Mouse (Mus musculus) neural tube, embryonic 12.5 days (tissue): Measurements from ENCODE around the gene 9230102O04Rik. TPM values are rescaled to one million over a fixed set of nuclear protein-coding genes. Genes with fewer than 3 reads are reported as not detected.

ENCODE experiments used
- ATAC-seq: fragments of 200-750 bp; cut with Nextera tagmentation; 2 replicates; pipeline ENCODE4 v1.8.0; 2017; ENCODE audit warnings: low read depth, mild to moderate bottlenecking, moderate TSS enrichment, moderate library complexity; ENCODE audit not compliant: low FRiP score
- H3K27ac ChIP-seq: fragments of 300-500 bp; sonication (generic); 2 replicates; pipeline ENCODE4 v1.5.1; 2016
- H3K27me3 ChIP-seq: fragments of 300-500 bp; sonication (generic); replicated peaks from 2 replicates; pipeline ENCODE4 v1.6.1; 2016; ENCODE audit warnings: mild to moderate bottlenecking
- H3K36me3 ChIP-seq: fragments of 300-500 bp; sonication (generic); 2 replicates; pipeline ENCODE4 v1.6.1; 2016; ENCODE audit warnings: mild to moderate bottlenecking
- H3K4me1 ChIP-seq: fragments of 300-500 bp; sonication (generic); 2 replicates; pipeline ENCODE4 v1.6.1; 2016
- H3K4me2 ChIP-seq: fragments of 300-500 bp; sonication (generic); replicated peaks from 2 replicates; pipeline ENCODE4 v1.6.1; 2016; ENCODE audit warnings: mild to moderate bottlenecking
- H3K4me3 ChIP-seq: fragments of 300-500 bp; sonication (generic); 2 replicates; pipeline ENCODE4 v1.5.1; 2016
- H3K9ac ChIP-seq: fragments of 300-500 bp; sonication (generic); 2 replicates; pipeline ENCODE4 v1.6.1; 2016; ENCODE audit warnings: mild to moderate bottlenecking
- H3K9me3 ChIP-seq: fragments of 300-500 bp; sonication (generic); 2 replicates; pipeline ENCODE4 v1.6.1; 2016; ENCODE audit warnings: mild to moderate bottlenecking
- WGBS: fragments of 180-500 bp; shearing (Covaris S2); methylation state at CpG from one replicate; pipeline ENCODE4 v1.1.7; 2016; 5-methylcytosine and 5-hydroxymethylcytosine counted together
- polyA plus RNA-seq: library from polyadenylated mRNA; unstranded; fragments of >200 nt; fragmentation: Nextera tagmentation; extraction: Ambion mirVana; gene quantifications from 2 replicates; pipeline ENCODE4 v1.2.1, GENCODE M21; 2016

Gene 9230102O04Rik
- polyA plus RNA-seq, 1 experiment from 2014 or later: 0.94 TPM

- no peak overlapping the region for H3K27ac ChIP-seq
- H3K36me3 ChIP-seq: no peaks in the 10 kb centered on the region
- 0 out of 2 replicates have a peak overlapping the region, but pooled peaks have one; percentile 56 for H3K4me2 ChIP-seq
- under 1% methylated on average over 27 of the region's 27 CpGs for WGBS
- H3K27me3 ChIP-seq: peaks cover 99% of the 10 kb centered on the region
- peaks cover 25% of the 10 kb centered on the region for H3K4me1 ChIP-seq
- H3K4me3 ChIP-seq: no peak overlapping the region
- H3K9ac ChIP-seq: no peak overlapping the region
- no peaks in the 10 kb centered on the region for H3K9me3 ChIP-seq
- no peak for ATAC-seq
Measured at GRCm38 (mm10) chr2:9883803-9884532, 5.4 kb downstream of the 9230102O04Rik start.

- H3K4me1 ChIP-seq: peaks cover 31% of the 10 kb centered on the region
- under 1% methylated on average over 43 of the region's 43 CpGs for WGBS
- ATAC-seq: no peak
- no peak overlapping the region for H3K9ac ChIP-seq
- no peaks in the 10 kb centered on the region for H3K9me3 ChIP-seq
- no peak overlapping the region for H3K27ac ChIP-seq
- H3K4me3 ChIP-seq: 0 out of 2 replicates have a peak overlapping the region, but pooled peaks have one; percentile 3
- H3K4me2 ChIP-seq: peak overlapping the region; percentile 56
- peaks cover 96% of the 10 kb centered on the region for H3K27me3 ChIP-seq
- H3K36me3 ChIP-seq: no peaks in the 10 kb centered on the region
Measured at GRCm38 (mm10) chr2:9882926-9883802, 6.2 kb downstream of the 9230102O04Rik start.

GRCm38 (mm10) chr2:9882371-9882925 is 6.9 kb downstream of the 9230102O04Rik start:
- WGBS: under 1% methylated on average over 39 of the region's 39 CpGs
- ATAC-seq: no peak
- Histone ChIP-seq H3K36me3 (no peaks in the 10 kb centered on the region), H3K9ac (no peak overlapping the region), H3K9me3 (no peaks in the 10 kb centered on the region), H3K4me2 (peak overlapping the region; percentile 56), H3K4me3 (0 out of 2 replicates have a peak overlapping the region, but pooled peaks have one; percentile 8), H3K4me1 (peaks cover 32% of the 10 kb centered on the region), H3K27ac (no peak overlapping the region), H3K27me3 (peaks cover 95% of the 10 kb centered on the region)

- peak overlapping the region; percentile 56 for H3K4me2 ChIP-seq
- under 1% methylated on average over 13 of the region's 13 CpGs for WGBS
- peak overlapping the region; percentile 20 for H3K4me3 ChIP-seq
- no peaks in the 10 kb centered on the region for H3K36me3 ChIP-seq
- 0 out of 2 replicates have a peak overlapping the region, but pooled peaks have one; percentile 21 for H3K9ac ChIP-seq
- no peak overlapping the region for H3K27ac ChIP-seq
- no peak for ATAC-seq
- H3K4me1 ChIP-seq: peaks cover 32% of the 10 kb centered on the region
- H3K9me3 ChIP-seq: no peaks in the 10 kb centered on the region
- H3K27me3 ChIP-seq: peaks cover 95% of the 10 kb centered on the region
Measured at GRCm38 (mm10) chr2:9881611-9882023, 7.7 kb downstream of the 9230102O04Rik start.

- WGBS: under 1% methylated on average over 34 of the region's 35 CpGs
- Histone ChIP-seq H3K9me3 (no peaks in the 10 kb centered on the region), H3K27ac (no peak within 1 kb of the TSS), H3K36me3 (no peaks in the 10 kb centered on the region), H3K9ac (0 out of 2 replicates have a peak within 1 kb of the TSS, but pooled peaks have one; percentile 21), H3K4me2 (peak within 1 kb of the TSS; percentile 78), H3K4me3 (peak within 1 kb of the TSS; percentile 20), H3K4me1 (peaks cover 32% of the 10 kb centered on the region), H3K27me3 (peaks cover 94% of the 10 kb centered on the region)
- ATAC-seq: no peak
Measured at GRCm38 (mm10) chr2:9881051-9881591, 8.2 kb downstream of the 9230102O04Rik start, which contains the start of gene 4930412O13Rik. TSS of gene 4930412O13Rik (plus strand) at chr2:9881252.

- H3K9me3 ChIP-seq: no peaks in the 10 kb centered on the region
- no peak overlapping the region for H3K9ac ChIP-seq
- WGBS: 2% methylated on average over 11 of the region's 11 CpGs
- H3K27ac ChIP-seq: no peak overlapping the region
- no peaks in the 10 kb centered on the region for H3K36me3 ChIP-seq
- ATAC-seq: no peak
- H3K4me1 ChIP-seq: peaks cover 32% of the 10 kb centered on the region
- H3K4me2 ChIP-seq: 0 out of 2 replicates have a peak overlapping the region, but pooled peaks have one; percentile 78
- H3K4me3 ChIP-seq: no peak overlapping the region
- H3K27me3 ChIP-seq: peaks cover 93% of the 10 kb centered on the region
Measured at GRCm38 (mm10) chr2:9880271-9880670, 9.1 kb downstream of the 9230102O04Rik start.

GRCm38 (mm10) chr2:9879493-9879892 is 9.8 kb downstream of the 9230102O04Rik start:
- H3K9me3 ChIP-seq: no peaks in the 10 kb centered on the region
- peak overlapping the region; percentile 37 for H3K4me3 ChIP-seq
- WGBS: under 1% methylated on average over 21 of the region's 21 CpGs
- H3K4me2 ChIP-seq: peak overlapping the region; percentile 78
- peaks cover 32% of the 10 kb centered on the region for H3K4me1 ChIP-seq
- peak; percentile 94 for ATAC-seq
- no peak overlapping the region for H3K27ac ChIP-seq
- peaks cover 93% of the 10 kb centered on the region for H3K27me3 ChIP-seq
- no peaks in the 10 kb centered on the region for H3K36me3 ChIP-seq
- H3K9ac ChIP-seq: no peak overlapping the region

- Histone ChIP-seq H3K36me3 (no peaks in the 10 kb centered on the region), H3K9ac (no peak overlapping the region), H3K4me2 (peak overlapping the region; percentile 78), H3K9me3 (no peaks in the 10 kb centered on the region), H3K4me3 (peak overlapping the region; percentile 37), H3K27me3 (peaks cover 93% of the 10 kb centered on the region), H3K27ac (no peak overlapping the region), H3K4me1 (peaks cover 32% of the 10 kb centered on the region)
- ATAC-seq: peak; percentile 5
- under 1% methylated on average over 22 of the region's 22 CpGs for WGBS
Measured at GRCm38 (mm10) chr2:9879092-9879491, 10.2 kb downstream of the 9230102O04Rik start.

GRCm38 (mm10) chr2:9878564-9879081 is 10.7 kb downstream of the 9230102O04Rik start:
- peak; percentile 15; the same call in 1 of the 2 replicates for ATAC-seq
- under 1% methylated on average over 33 of the region's 33 CpGs for WGBS
- H3K27ac ChIP-seq: no peak overlapping the region
- no peak overlapping the region for H3K9ac ChIP-seq
- H3K4me1 ChIP-seq: peaks cover 32% of the 10 kb centered on the region
- peak overlapping the region; percentile 78 for H3K4me2 ChIP-seq
- H3K4me3 ChIP-seq: peak overlapping the region; percentile 37
- H3K36me3 ChIP-seq: no peaks in the 10 kb centered on the region
- no peaks in the 10 kb centered on the region for H3K9me3 ChIP-seq
- H3K27me3 ChIP-seq: peaks cover 94% of the 10 kb centered on the region

GRCm38 (mm10) chr2:9877966-9878563 is 11.3 kb downstream of the 9230102O04Rik start:
- under 1% methylated on average over 19 of the region's 19 CpGs for WGBS
- H3K4me2 ChIP-seq: peak overlapping the region; percentile 78
- H3K9ac ChIP-seq: no peak overlapping the region
- no peaks in the 10 kb centered on the region for H3K36me3 ChIP-seq
- H3K4me3 ChIP-seq: peak overlapping the region; percentile 37
- no peaks in the 10 kb centered on the region for H3K9me3 ChIP-seq
- peaks cover 93% of the 10 kb centered on the region for H3K27me3 ChIP-seq
- no peak overlapping the region for H3K27ac ChIP-seq
- no peak for ATAC-seq
- H3K4me1 ChIP-seq: peaks cover 31% of the 10 kb centered on the region

- ATAC-seq: no peak
- peaks cover 93% of the 10 kb centered on the region for H3K27me3 ChIP-seq
- under 1% methylated on average over 35 of the region's 35 CpGs for WGBS
- no peaks in the 10 kb centered on the region for H3K9me3 ChIP-seq
- H3K36me3 ChIP-seq: no peaks in the 10 kb centered on the region
- no peak overlapping the region for H3K9ac ChIP-seq
- peaks cover 24% of the 10 kb centered on the region for H3K4me1 ChIP-seq
- H3K4me3 ChIP-seq: peak overlapping the region; percentile 7; the same call in 1 of the 2 replicates
- H3K4me2 ChIP-seq: peak overlapping the region; percentile 32
- H3K27ac ChIP-seq: no peak overlapping the region
Measured at GRCm38 (mm10) chr2:9877326-9877690, 12.0 kb downstream of the 9230102O04Rik start.
